8 mouse cellular contexts compared by ENCODE assay signal in genomic region chr7:5038109-5038732, GRCm38 (mm10). TPM values are rescaled to one million over a fixed set of nuclear protein-coding genes. Genes with fewer than 3 reads are reported as not detected.
DNase-seq lines count a peak whose midpoint lies in the region; ATAC-seq and TF ChIP-seq lines count a peak whose summit lies in the region.

Gene Zfp784, minus strand, starts transcription at chr7:5038446.

- TF ChIP-seq CTCF in bone marrow macrophage, adult 2 months (IDR thresholded peaks at IDR 0.05; ENCODE audit: low read depth, low read length), result no peak
- no peak for TF ChIP-seq CTCF in embryonic fibroblast, embryonic 13.5 days (IDR thresholded peaks at IDR 0.05; ENCODE audit: borderline replicate concordance, insufficient read depth, low read length)
- TF ChIP-seq CTCF in liver, adult 2 months (IDR thresholded peaks at IDR 0.05; ENCODE audit: low read depth, low read length), result no peak

- WGBS in heart, embryonic 10.5 days, result under 1% methylated on average over 48 of the region's 48 CpGs
- under 1% methylated on average over 48 of the region's 48 CpGs for WGBS in kidney, embryonic 16.5 days
- WGBS in liver, adult 2 months, result under 1% methylated on average over 48 of the region's 48 CpGs

- peak; percentile 97 for ATAC-seq in kidney, embryonic 16.5 days (ENCODE audit: low FRiP score, low TSS enrichment)

- no peak for TF ChIP-seq POLR2A in bone marrow macrophage, adult 2 months (IDR thresholded peaks at IDR 0.05; ENCODE audit: borderline replicate concordance, low read depth, low read length)
- peak; percentile 84 for TF ChIP-seq POLR2A in embryonic fibroblast, embryonic 13.5 days (IDR thresholded peaks at IDR 0.05; ENCODE audit: low read depth, low read length)
- peak; percentile 67; the same call in 1 of the 2 replicates for TF ChIP-seq POLR2A in liver, adult 2 months (IDR thresholded peaks at IDR 0.05; ENCODE audit: extremely low read depth, insufficient read depth, low read length)
- TF ChIP-seq POLR2A in myocyte (IDR thresholded peaks at IDR 0.05; ENCODE audit: insufficient read length, low read depth), result peak; percentile 64

- peaks cover 8% of the 10 kb centered on the region for H3K4me1 ChIP-seq in bone marrow macrophage, adult 2 months (ENCODE audit: control insufficient read depth, insufficient read depth, low read length)
- 0 out of 2 replicates have a peak, but pooled peaks cover 4% of the 10 kb centered on the region for H3K4me1 ChIP-seq in embryonic fibroblast, embryonic 13.5 days (ENCODE audit: control insufficient read depth, insufficient read depth, low read length)
- H3K4me1 ChIP-seq in heart, embryonic 10.5 days, result peaks cover 13% of the 10 kb centered on the region; the same call in 1 of the 2 replicates
- H3K4me1 ChIP-seq in kidney, embryonic 16.5 days (ENCODE audit: insufficient read depth, low read length), result peaks cover 16% of the 10 kb centered on the region; the same call in 1 of the 2 replicates
- peaks cover 2% of the 10 kb centered on the region for H3K4me1 ChIP-seq in liver, adult 2 months (ENCODE audit: control insufficient read depth, insufficient read depth, low read length)

- no peaks in the 10 kb centered on the region for H3K9me3 ChIP-seq in heart, embryonic 10.5 days
- H3K9me3 ChIP-seq in kidney, embryonic 16.5 days (ENCODE audit: low read length), result peaks cover 6% of the 10 kb centered on the region; the same call in 1 of the 2 replicates

- peak within 1 kb of the TSS; percentile 77 for H3K27ac ChIP-seq in bone marrow macrophage, adult 2 months (ENCODE audit: insufficient read depth, low read depth, low read length)
- peak within 1 kb of the TSS; percentile 85 for H3K27ac ChIP-seq in embryonic fibroblast, embryonic 13.5 days (ENCODE audit: insufficient read depth, low read length)
- peak within 1 kb of the TSS; percentile 99 for H3K27ac ChIP-seq in heart, embryonic 10.5 days
- peak within 1 kb of the TSS; percentile 99 for H3K27ac ChIP-seq in kidney, embryonic 16.5 days (ENCODE audit: low read length)
- peak within 1 kb of the TSS; percentile 94 for H3K27ac ChIP-seq in liver, adult 2 months (replicated peaks; ENCODE audit: insufficient read depth, low read depth, low read length)

- H3K79me2 ChIP-seq in liver, adult 2 months (ENCODE audit: control insufficient read depth, insufficient read depth, low read length), result no peaks in the 10 kb centered on the region
- H3K79me2 ChIP-seq in myocyte (ENCODE audit: control insufficient read depth, insufficient read depth), result no peaks in the 10 kb centered on the region

- H3K9ac ChIP-seq in kidney, embryonic 16.5 days (replicated peaks; ENCODE audit: low read length), result peak within 1 kb of the TSS; percentile 95
- peak within 1 kb of the TSS; percentile 92 for H3K9ac ChIP-seq in liver, adult 2 months (ENCODE audit: low read depth, low read length)

- peak; percentile 96 for DNase-seq in A20 (ENCODE audit: low read depth, low spot score)
- DNase-seq in heart, embryonic 10.5 days (ENCODE audit: low spot score), result peak; percentile 96
- DNase-seq in liver, adult 2 months (ENCODE audit: extremely low read depth, low read depth, low spot score), result peak; percentile 72
- peak; percentile 94 for DNase-seq in splenic B cell, adult 2 months (ENCODE audit: low read depth, low spot score)

- H3ac ChIP-seq in myocyte (ENCODE audit: control insufficient read depth, insufficient read length), result peak within 1 kb of the TSS; percentile 52

- no peaks in the 10 kb centered on the region for H3K27me3 ChIP-seq in heart, embryonic 10.5 days (ENCODE audit: insufficient read depth, poor library complexity, severe bottlenecking)
- no peaks in the 10 kb centered on the region for H3K27me3 ChIP-seq in kidney, embryonic 16.5 days (ENCODE audit: insufficient read depth, low read length)
- no peaks in the 10 kb centered on the region for H3K27me3 ChIP-seq in liver, adult 2 months (ENCODE audit: control insufficient read depth, insufficient read depth, low read length)
- H3K27me3 ChIP-seq in myocyte (ENCODE audit: control insufficient read depth, insufficient read depth, insufficient read length), result no peaks in the 10 kb centered on the region
- no peaks in the 10 kb centered on the region for H3K27me3 ChIP-seq in splenic B cell, adult 2 months (ENCODE audit: control insufficient read depth, insufficient read depth, low read length, poor library complexity, severe bottlenecking)

- peaks cover 42% of the 10 kb centered on the region for H3K36me3 ChIP-seq in heart, embryonic 10.5 days
- peaks cover 35% of the 10 kb centered on the region for H3K36me3 ChIP-seq in kidney, embryonic 16.5 days (ENCODE audit: insufficient read depth, low read length)
- no peaks in the 10 kb centered on the region for H3K36me3 ChIP-seq in liver, adult 2 months (ENCODE audit: control insufficient read depth, insufficient read depth, low read length)
- peaks cover 6% of the 10 kb centered on the region for H3K36me3 ChIP-seq in myocyte (ENCODE audit: control insufficient read depth, insufficient read depth)
- H3K36me3 ChIP-seq in splenic B cell, adult 2 months (ENCODE audit: control insufficient read depth, insufficient read depth, low read length, poor library complexity, severe bottlenecking), result no peaks in the 10 kb centered on the region

- H3K4me3 ChIP-seq in bone marrow macrophage, adult 2 months (ENCODE audit: insufficient read depth, low read length), result peak within 1 kb of the TSS; percentile 72
- H3K4me3 ChIP-seq in embryonic fibroblast, embryonic 13.5 days (ENCODE audit: insufficient read depth, low read length), result peak within 1 kb of the TSS; percentile 70
- H3K4me3 ChIP-seq in heart, embryonic 10.5 days, result peak within 1 kb of the TSS; percentile 87
- H3K4me3 ChIP-seq in kidney, embryonic 16.5 days (ENCODE audit: low read length), result peak within 1 kb of the TSS; percentile 81
- peak within 1 kb of the TSS; percentile 79 for H3K4me3 ChIP-seq in liver, adult 2 months (ENCODE audit: insufficient read depth, low read depth, low read length)
- peak within 1 kb of the TSS; percentile 62 for H3K4me3 ChIP-seq in myocyte

- peak within 1 kb of the TSS; percentile 48 for H3K4me2 ChIP-seq in kidney, embryonic 16.5 days (replicated peaks; ENCODE audit: low read depth, low read length)
- peak within 1 kb of the TSS; percentile 76 for H3K4me2 ChIP-seq in myocyte (ENCODE audit: low read depth)

TF ChIP-seq in myocyte, 11 proteins besides CTCF, POLR2A, EP300 and RAD21:
- TF ChIP-seq MYOG (IDR thresholded peaks at IDR 0.05; ENCODE audit: control insufficient read depth in 1 of 3, insufficient read depth in 1 of 3, insufficient read length in 2 of 3, low read depth in 2 of 3), result no peak
- no peak for TF ChIP-seq USF1 (IDR thresholded peaks at IDR 0.05; ENCODE audit: low read depth)
- TF ChIP-seq TCF12 (IDR thresholded peaks at IDR 0.05; ENCODE audit: insufficient read depth, poor library complexity, severe bottlenecking), result no peak
- TF ChIP-seq POLR2AphosphoS2 (IDR thresholded peaks at IDR 0.05; ENCODE audit: insufficient read length, low read depth), result peak; percentile 45
TF ChIP-seq in myocyte: peak in this region for 1.

RNA-seq across cellular contexts. Expression of gene Zfp784, which starts in this region (rescaled TPM):
- 2.6 and 3.8 TPM in 2 replicates for polyA plus RNA-seq in bone marrow macrophage, adult 2 months (2012; ENCODE audit: insufficient read depth, insufficient read length, missing spikeins)
- 1.4 and 2.2 TPM in 2 replicates for polyA plus RNA-seq in embryonic fibroblast, embryonic 13.5 days (2011; ENCODE audit: insufficient read length, low read depth, missing spikeins)
- 3.9 and 4.5 TPM in 2 replicates for polyA plus RNA-seq in heart, embryonic 10.5 days (2016; fragmentation: Nextera tagmentation; extraction: Ambion mirVana)
- 8.1 and 8.2 TPM in 2 replicates for polyA plus RNA-seq in kidney, embryonic 16.5 days (2015; fragmentation: Nextera tagmentation; extraction: Ambion mirVana)
- total RNA-seq in liver, adult 2 months (2014; rRNA removed), result 2.4 and 2.8 TPM in 2 replicates
- polyA plus RNA-seq in liver, adult 2 months (2012; rRNA removed), result 2.7 and 2.9 TPM in 2 replicates
- polyA plus RNA-seq in myocyte (2012; fragmentation: generic; extraction: Trizol), result 1.5 TPM

Comparison
In these comparisons a context has a peak if more than half of its experiments do, and no peak if none do; other contexts are left out.
1. Peak in every context shown above with its lines: DNase-seq, ATAC-seq, H3K4me3 ChIP-seq and H3K27ac ChIP-seq.